ENCODE assay signal across 8 mouse cellular contexts in the genomic region with DNA sequence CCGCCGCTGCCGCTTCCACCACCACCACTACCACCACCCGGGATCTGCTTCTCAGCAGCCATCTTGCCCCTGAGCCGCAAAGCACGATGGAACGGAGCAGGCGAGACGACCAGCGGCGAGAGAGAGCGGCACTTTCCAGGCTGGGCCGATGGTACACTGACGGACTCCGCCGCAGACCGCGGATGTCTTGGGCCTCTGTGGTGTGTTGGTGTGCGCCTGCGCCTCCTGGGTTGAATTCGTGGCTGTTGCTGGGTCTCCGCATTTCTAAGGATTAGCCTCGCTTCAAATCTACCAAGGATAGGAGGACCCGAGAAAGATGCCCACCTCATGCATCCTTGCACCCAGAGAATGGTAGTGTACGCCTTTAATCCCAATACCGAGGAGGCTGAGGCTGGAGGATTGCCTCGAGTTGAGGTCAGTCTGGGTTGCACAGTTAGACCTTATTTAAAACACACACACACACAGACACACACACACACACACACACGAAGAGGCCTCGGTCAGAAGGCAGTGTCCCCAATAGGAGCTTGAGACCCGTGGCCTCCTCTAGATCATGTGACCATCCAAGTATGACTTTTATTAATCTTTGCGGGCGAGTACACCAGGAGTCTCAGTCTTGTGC. TPM values are rescaled to one million over a fixed set of nuclear protein-coding genes. Genes with fewer than 3 reads are reported as not detected.
DNase-seq lines count a peak whose midpoint lies in the region; ATAC-seq and TF ChIP-seq lines count a peak whose summit lies in the region.

A gene (minus strand): TSS at position 173 of the 622 bp plus-strand sequence.

- peaks cover 50% of the 10 kb centered on the region for H3K79me2 ChIP-seq in MEL (ENCODE audit: control insufficient read depth, insufficient read depth, low read length, poor library complexity)

- H3K4me2 ChIP-seq in forebrain, postnatal 0 days (ENCODE audit: low read depth): peak within 1 kb of the TSS; percentile 86
- H3K4me2 ChIP-seq in lung, embryonic 15.5 days: peak within 1 kb of the TSS; percentile 65

- H3K4me3 ChIP-seq in MEL (ENCODE audit: control insufficient read depth in 1 of 2, insufficient read depth in 1 of 2, low read depth in 2 of 2, low read length in 2 of 2): peak within 1 kb of the TSS; percentile 46 to 96
- H3K4me3 ChIP-seq in cerebellum, adult 2 months (replicated peaks; ENCODE audit: insufficient read depth, low read depth, low read length): peak within 1 kb of the TSS; percentile 94
- peak within 1 kb of the TSS; percentile 66 for H3K4me3 ChIP-seq in forebrain, postnatal 0 days (ENCODE audit: low read depth, low read length)
- peak within 1 kb of the TSS; percentile 89 for H3K4me3 ChIP-seq in lung, embryonic 15.5 days

- H3K9me3 ChIP-seq in MEL (replicated peaks; ENCODE audit: insufficient read depth, low read length): no peaks in the 10 kb centered on the region
- H3K9me3 ChIP-seq in forebrain, postnatal 0 days (ENCODE audit: low read length): no peaks in the 10 kb centered on the region
- no peaks in the 10 kb centered on the region for H3K9me3 ChIP-seq in lung, embryonic 15.5 days

- peak within 1 kb of the TSS; percentile 72 for H3K27ac ChIP-seq in MEL (ENCODE audit: control insufficient read depth, low read depth, low read length)
- H3K27ac ChIP-seq in cerebellum, adult 2 months (ENCODE audit: insufficient read depth, low read length): peak within 1 kb of the TSS; percentile 86
- peak within 1 kb of the TSS; percentile 77 for H3K27ac ChIP-seq in forebrain, postnatal 0 days (ENCODE audit: low read depth, low read length)
- H3K27ac ChIP-seq in lung, embryonic 15.5 days: peak within 1 kb of the TSS; percentile 74

- DNase-seq in MEL (ENCODE audit: low read depth, low spot score): peak; percentile 97
- peak; percentile 94 for DNase-seq in cerebellum, adult 2 months
- DNase-seq in forebrain, postnatal 0 days: peak; percentile 96
- peak; percentile 93 for DNase-seq in heart, postnatal 4 days
- DNase-seq in layer of hippocampus, adult 8-10 months (ENCODE audit: low spot score in 2 of 2): peak; percentile 87 to 92
- DNase-seq in ovary, adult 18-20 months (ENCODE audit: low spot score): peak; percentile 87
- peak; percentile 90 for DNase-seq in thymus, postnatal 0 days (ENCODE audit: low spot score)

- peaks cover 0 to 11% of the 10 kb centered on the region in 2 experiments; a peak in 2 of 4 replicates for H3K4me1 ChIP-seq in MEL (ENCODE audit: control insufficient read depth in 1 of 2, insufficient read depth in 2 of 2, low read length in 2 of 2)
- peaks cover 6% of the 10 kb centered on the region for H3K4me1 ChIP-seq in cerebellum, adult 2 months (ENCODE audit: control insufficient read depth, insufficient read depth, low read length)
- H3K4me1 ChIP-seq in forebrain, postnatal 0 days (ENCODE audit: insufficient read depth): peaks cover 12% of the 10 kb centered on the region; the same call in 1 of the 2 replicates
- H3K4me1 ChIP-seq in lung, embryonic 15.5 days: peaks cover 21% of the 10 kb centered on the region

- H3K27me3 ChIP-seq in MEL (ENCODE audit: control insufficient read depth in 1 of 2, insufficient read depth in 2 of 2, low read length in 2 of 2): no peaks in the 10 kb centered on the region
- H3K27me3 ChIP-seq in cerebellum, adult 2 months (ENCODE audit: control insufficient read depth, insufficient read depth, low read length): no peaks in the 10 kb centered on the region
- no peaks in the 10 kb centered on the region for H3K27me3 ChIP-seq in forebrain, postnatal 0 days (ENCODE audit: insufficient read depth, low read length)
- H3K27me3 ChIP-seq in lung, embryonic 15.5 days: no peaks in the 10 kb centered on the region

- ATAC-seq in forebrain, postnatal 0 days: peak; percentile 100
- ATAC-seq in lung, embryonic 15.5 days (ENCODE audit: borderline replicate concordance, extremely low read depth, low FRiP score, low TSS enrichment): peak; percentile 98

- TF ChIP-seq EP300 in MEL (IDR thresholded peaks at IDR 0.05; ENCODE audit: low read depth in 1 of 2, low read length in 2 of 2): no peak

- H3K9ac ChIP-seq in MEL (ENCODE audit: control insufficient read depth, low read depth, low read length, poor library complexity, severe bottlenecking): peak within 1 kb of the TSS; percentile 91
- H3K9ac ChIP-seq in forebrain, postnatal 0 days: peak within 1 kb of the TSS; percentile 67
- H3K9ac ChIP-seq in lung, embryonic 15.5 days: peak within 1 kb of the TSS; percentile 91

- peaks cover 11 to 16% of the 10 kb centered on the region in 2 experiments for H3K36me3 ChIP-seq in MEL (ENCODE audit: control insufficient read depth in 1 of 2, insufficient read depth in 2 of 2, low read length in 2 of 2)
- peaks cover 18% of the 10 kb centered on the region for H3K36me3 ChIP-seq in forebrain, postnatal 0 days (ENCODE audit: insufficient read depth)
- H3K36me3 ChIP-seq in lung, embryonic 15.5 days: peaks cover 24% of the 10 kb centered on the region

- no peak for TF ChIP-seq RAD21 in MEL (IDR thresholded peaks at IDR 0.05; ENCODE audit: low read depth, low read length)

- TF ChIP-seq CTCF in MEL (IDR thresholded peaks at IDR 0.05 in 2 of 3, conservative IDR thresholded peaks at IDR 0.05 in 1 of 3; ENCODE audit: control insufficient read depth in 1 of 3, insufficient read depth in 1 of 3, low read depth in 2 of 3, low read length in 3 of 3, poor library complexity in 1 of 3, severe bottlenecking in 1 of 3): peak in 1 of 3 experiments; percentile 15; a peak in 1 of 6 replicates
- TF ChIP-seq CTCF in cerebellum, adult 2 months (IDR thresholded peaks at IDR 0.05; ENCODE audit: borderline replicate concordance, insufficient read depth, low read depth, low read length): no peak
- TF ChIP-seq CTCF in forebrain, postnatal 0 days (IDR thresholded peaks at IDR 0.05; ENCODE audit: low read depth): peak; percentile 53

- under 1% methylated on average over 32 of the region's 32 CpGs for WGBS in cerebellum, adult 2 months
- 3% methylated on average over 32 of the region's 32 CpGs for WGBS in forebrain, postnatal 0 days
- 2% methylated on average over 32 of the region's 32 CpGs for WGBS in lung, embryonic 15.5 days

- TF ChIP-seq POLR2A in MEL (IDR thresholded peaks at IDR 0.05; ENCODE audit: control insufficient read depth in 1 of 2, insufficient read depth in 1 of 2, low read depth in 1 of 2, low read length in 2 of 2, poor library complexity in 1 of 2): peak; percentile 96 to 98
- TF ChIP-seq POLR2A in cerebellum, adult 2 months (IDR thresholded peaks at IDR 0.05; ENCODE audit: borderline replicate concordance, insufficient read depth, low read length): peak; percentile 93

TF ChIP-seq in MEL, 35 proteins besides CTCF, POLR2A, EP300 and RAD21 (continues in another document):
- TF ChIP-seq TBP (IDR thresholded peaks at IDR 0.05; ENCODE audit: low read depth, low read length) (peak; percentile 97), NRF1 (IDR thresholded peaks at IDR 0.05; ENCODE audit: insufficient read depth, low read depth, low read length, poor library complexity, severe bottlenecking) (peak; percentile 79), GABPA (IDR thresholded peaks at IDR 0.05; ENCODE audit: low read depth, low read length) (peak; percentile 63; the same call in 1 of the 2 replicates), HCFC1 (IDR thresholded peaks at IDR 0.05; ENCODE audit: low read depth, low read length) (peak; percentile 95), RCOR1 (IDR thresholded peaks at IDR 0.05; ENCODE audit: low read depth, low read length) (no peak), MXI1 (IDR thresholded peaks at IDR 0.05; ENCODE audit: low read depth, low read length) (peak; percentile 78; the same call in 1 of the 2 replicates), POLR2AphosphoS2 (IDR thresholded peaks at IDR 0.05; ENCODE audit: low read length) (peak; percentile 95), ETS1 (IDR thresholded peaks at IDR 0.05; ENCODE audit: low read depth, low read length) (peak; percentile 44; the same call in 1 of the 2 replicates), USF1 (IDR thresholded peaks at IDR 0.05; ENCODE audit: low read depth, low read length) (peak; percentile 91), MAFK (IDR thresholded peaks at IDR 0.05; ENCODE audit: borderline replicate concordance, low read depth, low read length) (no peak), ZMIZ1 (IDR thresholded peaks at IDR 0.05; ENCODE audit: low read depth, low read length) (peak; percentile 85), TCF12 (IDR thresholded peaks at IDR 0.05; ENCODE audit: low read depth, low read length) (peak; percentile 94), MAX (IDR thresholded peaks at IDR 0.05; ENCODE audit: low read length) (peak; percentile 58; the same call in 1 of the 2 replicates), NELFE (IDR thresholded peaks at IDR 0.05; ENCODE audit: low read depth, low read length) (peak; percentile 97), CHD2 (IDR thresholded peaks at IDR 0.05; ENCODE audit: low read length) (no peak), SIN3A (IDR thresholded peaks at IDR 0.05; ENCODE audit: low read length) (peak; percentile 87), ZKSCAN1 (IDR thresholded peaks at IDR 0.05; ENCODE audit: low read depth, low read length) (no peak), UBTF (IDR thresholded peaks at IDR 0.05; ENCODE audit: borderline replicate concordance, insufficient read depth, low read depth, low read length) (peak; percentile 84; the same call in 1 of the 2 replicates), POLR2AphosphoS5 (IDR thresholded peaks at IDR 0.05; ENCODE audit: borderline replicate concordance, low read depth, low read length) (peak; percentile 78; the same call in 1 of the 2 replicates), MEF2A (IDR thresholded peaks at IDR 0.05; ENCODE audit: extremely low read depth, insufficient replicate concordance, low read depth, low read length, poor library complexity, severe bottlenecking) (no peak), MYC (IDR thresholded peaks at IDR 0.05; ENCODE audit: low read depth, low read length) (peak; percentile 77), KAT2A (conservative IDR thresholded peaks at IDR 0.05; ENCODE audit: low read depth, low read length) (peak; percentile 75; the same call in 1 of the 2 replicates)

RNA-seq across cellular contexts. Expression of the gene that starts here (rescaled TPM):
- 163 and 180 TPM in 2 replicates for total RNA-seq in MEL (2012; rRNA removed)
- 100 to 1,000 TPM; 146 to 228 TPM for polyA plus RNA-seq in MEL (2012; ENCODE audit: insufficient read depth in 1 of 2, insufficient read length in 2 of 2, low read depth in 1 of 2, low replicate concordance in 2 of 2, missing spikeins in 1 of 2)
- 76.4 and 79.2 TPM in 2 replicates for polyA plus RNA-seq in cerebellum, adult 2 months (2012; rRNA removed)
- 18.5 and 24.5 TPM in 2 replicates for total RNA-seq in forebrain, postnatal 0 days (2014; rRNA removed)
- 42.4 and 51.3 TPM in 2 replicates for polyA plus RNA-seq in forebrain, postnatal 0 days (2015; fragmentation: Nextera tagmentation; extraction: Ambion mirVana)
- 10 to 100 TPM; 60.5 to 61.7 TPM for total RNA-seq in heart, postnatal 4 days (2021)
- 10 to 100 TPM; 61.1 to 71.3 (median 66.1) TPM for total RNA-seq in layer of hippocampus, adult 8-10 months (2022)
- polyA plus RNA-seq in lung, embryonic 15.5 days (2015; fragmentation: Nextera tagmentation; extraction: Ambion mirVana): 89.8 and 95.4 TPM in 2 replicates
- polyA plus RNA-seq in thymus, postnatal 0 days (2015; fragmentation: Nextera tagmentation; extraction: Ambion mirVana): 86.4 and 89.0 TPM in 2 replicates

Comparison
In these comparisons a context has a peak if more than half of its experiments do, and no peak if none do; other contexts are left out.
1. Peak in every context shown above with its lines: DNase-seq, ATAC-seq, H3K4me3 ChIP-seq and H3K27ac ChIP-seq.